Mouse (Mus musculus): ENCODE measurements around the gene 4930402H24Rik. TPM values are rescaled to one million over a fixed set of nuclear protein-coding genes. Genes with fewer than 3 reads are reported as not detected.

Gene 4930402H24Rik
- polyA plus RNA-seq (2017; shearing (Covaris generic)), result 10 to 100 TPM; 10.6 to 21.0 (median 15.2) TPM

- peak; percentile 92 for ATAC-seq
Measured at GRCm38 (mm10) chr2:130905751-130906583, at the start of gene 4930402H24Rik, which contains the start of gene Atrn. 4930402H24Rik (minus strand) TSS chr2:130906406. Atrn (plus strand) TSS chr2:130906495.

GRCm38 (mm10) chr2:130950548-130950947 lies 44.3 kb upstream of the 4930402H24Rik start:
- peak; percentile 70 for ATAC-seq

- no peak for ATAC-seq
Measured at GRCm38 (mm10) chr2:130949781-130950180, 43.6 kb upstream of the 4930402H24Rik start.

GRCm38 (mm10) chr2:130932865-130933264 lies 26.7 kb upstream of the 4930402H24Rik start:
- no peak for ATAC-seq

GRCm38 (mm10) chr2:130929994-130930393 lies 23.8 kb upstream of the 4930402H24Rik start:
- ATAC-seq, result no peak

GRCm38 (mm10) chr2:130928530-130928929 lies 22.3 kb upstream of the 4930402H24Rik start:
- no peak for ATAC-seq

GRCm38 (mm10) chr2:130928031-130928430 lies 21.8 kb upstream of the 4930402H24Rik start:
- no peak for ATAC-seq

GRCm38 (mm10) chr2:130924950-130925349 lies 18.7 kb upstream of the 4930402H24Rik start:
- no peak for ATAC-seq

- ATAC-seq, result no peak
Measured at GRCm38 (mm10) chr2:130919062-130919593, 12.9 kb upstream of the 4930402H24Rik start.

- ATAC-seq, result no peak
Measured at GRCm38 (mm10) chr2:130917686-130918085, 11.5 kb upstream of the 4930402H24Rik start.

GRCm38 (mm10) chr2:130916521-130917147 lies 10.4 kb upstream of the 4930402H24Rik start:
- ATAC-seq, result no peak

- no peak for ATAC-seq
Measured at GRCm38 (mm10) chr2:130914873-130915272, 8.7 kb upstream of the 4930402H24Rik start.

- ATAC-seq, result no peak
Measured at GRCm38 (mm10) chr2:130911691-130912090, 5.5 kb upstream of the 4930402H24Rik start.

- ATAC-seq, result peak; percentile 23
Measured at GRCm38 (mm10) chr2:130906584-130907315, 544 bp upstream of the 4930402H24Rik start.

- no peak for ATAC-seq
Measured at GRCm38 (mm10) chr2:130898783-130899182, 7.4 kb downstream of the 4930402H24Rik start.

- ATAC-seq, result no peak
Measured at GRCm38 (mm10) chr2:130897856-130898255, 8.3 kb downstream of the 4930402H24Rik start.

- no peak for ATAC-seq
Measured at GRCm38 (mm10) chr2:130896944-130897343, 9.3 kb downstream of the 4930402H24Rik start.

- no peak for ATAC-seq
Measured at GRCm38 (mm10) chr2:130887456-130887855, 18.8 kb downstream of the 4930402H24Rik start.

- no peak for ATAC-seq
Measured at GRCm38 (mm10) chr2:130886983-130887382, 19.2 kb downstream of the 4930402H24Rik start.

GRCm38 (mm10) chr2:130877376-130877775 lies 28.8 kb downstream of the 4930402H24Rik start:
- no peak for ATAC-seq

GRCm38 (mm10) chr2:130870916-130871315 lies 35.3 kb downstream of the 4930402H24Rik start:
- ATAC-seq, result no peak

GRCm38 (mm10) chr2:130862091-130862490 lies 44.1 kb downstream of the 4930402H24Rik start:
- no peak for ATAC-seq

- no peak for ATAC-seq
Measured at GRCm38 (mm10) chr2:130852964-130853363, 53.2 kb downstream of the 4930402H24Rik start.

All from inflammation-experienced regulatory T-cells, adult 6 months (primary cell).